Mouse (Mus musculus): ENCODE data around the gene Abcb9.

GRCm38 (mm10) chr5:124012885-124013284 lies 82.7 kb downstream of the Abcb9 start:
- TF ChIP-seq CTCF (IDR thresholded peaks at IDR 0.05; ENCODE audit: low read depth, low read length) (no peak), TAL1 (conservative IDR thresholded peaks at IDR 0.05; ENCODE audit: low read depth, low read length) (no peak), GATA1 (IDR thresholded peaks at IDR 0.05; ENCODE audit: borderline replicate concordance, low read length) (no peak), POLR2AphosphoS5 (IDR thresholded peaks at IDR 0.05; ENCODE audit: insufficient replicate concordance, low read depth, low read length) (no peak)

Measured in G1E (cell line).